Mouse (Mus musculus): ENCODE measurements at regions not wholly inside any gene's neighbourhood (a gene's known extent, or its start where the extent isn't known, plus 50 kb on each side); places are given as distances from the start of the nearest gene placed in this dataset.

GRCm38 (mm10) chr9:13978842-13979241 lies 151.3 kb downstream of the Fam76b start:
- DNase-seq (ENCODE audit: low spot score in 2 of 2), result no peak

- no peak for DNase-seq (ENCODE audit: low spot score in 2 of 2)
These were observed 160.0 kb downstream of the Fam76b start for GRCm38 (mm10) chr9:13987486-13987885.

- peak in 1 of 2 experiments; percentile 18 for DNase-seq (ENCODE audit: low spot score in 2 of 2)
These were observed 161.4 kb downstream of the Fam76b start for GRCm38 (mm10) chr9:13988901-13989300.

GRCm38 (mm10) chr9:13990960-13991359 lies 163.4 kb downstream of the Fam76b start:
- DNase-seq (ENCODE audit: low spot score in 2 of 2), result no peak

GRCm38 (mm10) chr9:13992728-13993127 lies 165.2 kb downstream of the Fam76b start:
- DNase-seq (ENCODE audit: low spot score in 2 of 2), result no peak

GRCm38 (mm10) chr9:13999358-13999757 lies 171.8 kb downstream of the Fam76b start:
- DNase-seq (ENCODE audit: low spot score in 2 of 2), result no peak

GRCm38 (mm10) chr9:14001517-14001916 lies 174.0 kb downstream of the Fam76b start:
- DNase-seq (ENCODE audit: low spot score in 2 of 2), result no peak

GRCm38 (mm10) chr9:14002236-14002635 lies 174.7 kb downstream of the Fam76b start:
- no peak for DNase-seq (ENCODE audit: low spot score in 2 of 2)

GRCm38 (mm10) chr9:14003163-14003562 lies 175.6 kb downstream of the Fam76b start:
- no peak for DNase-seq (ENCODE audit: low spot score in 2 of 2)

- DNase-seq (ENCODE audit: low spot score in 2 of 2), result no peak
These were observed 178.9 kb downstream of the Fam76b start for GRCm38 (mm10) chr9:14006233-14006984.

- DNase-seq (ENCODE audit: low spot score in 2 of 2), result no peak
These were observed 181.9 kb downstream of the Fam76b start for GRCm38 (mm10) chr9:14009451-14009850.

GRCm38 (mm10) chr9:14010261-14010949 lies 182.9 kb downstream of the Fam76b start:
- no peak for DNase-seq (ENCODE audit: low spot score in 2 of 2)

- no peak for DNase-seq (ENCODE audit: low spot score in 2 of 2)
These were observed 196.7 kb downstream of the Fam76b start for GRCm38 (mm10) chr9:14024216-14024615.

GRCm38 (mm10) chr9:14024701-14025100 lies 197.2 kb downstream of the Fam76b start:
- no peak for DNase-seq (ENCODE audit: low spot score in 2 of 2)

- no peak for DNase-seq (ENCODE audit: low spot score in 2 of 2)
These were observed 200.5 kb downstream of the Fam76b start for GRCm38 (mm10) chr9:14028056-14028455.

- no peak for DNase-seq (ENCODE audit: low spot score in 2 of 2)
These were observed 204.0 kb downstream of the Fam76b start for GRCm38 (mm10) chr9:14031358-14032047.

- DNase-seq (ENCODE audit: low spot score in 2 of 2), result no peak
These were observed 204.5 kb downstream of the Fam76b start for GRCm38 (mm10) chr9:14032048-14032362.

- DNase-seq (ENCODE audit: low spot score in 2 of 2), result no peak
These were observed 208.0 kb downstream of the Fam76b start for GRCm38 (mm10) chr9:14035526-14035925.

- DNase-seq (ENCODE audit: low spot score in 2 of 2), result no peak
These were observed 214.5 kb downstream of the Fam76b start for GRCm38 (mm10) chr9:14041900-14042435.

GRCm38 (mm10) chr9:14048224-14048623 lies 220.7 kb downstream of the Fam76b start:
- DNase-seq (ENCODE audit: low spot score in 2 of 2), result no peak

- no peak for DNase-seq (ENCODE audit: low spot score in 2 of 2)
These were observed 221.2 kb upstream of the Sesn3 start for GRCm38 (mm10) chr9:14053704-14054103.

GRCm38 (mm10) chr9:14056410-14057172 lies 218.3 kb upstream of the Sesn3 start:
- no peak for DNase-seq (ENCODE audit: low spot score in 2 of 2)

All from frontal cortex, postnatal 36 days (tissue).